Mouse (Mus musculus) bone marrow macrophage, adult 2 months (primary cell): ENCODE results near the gene Tns3.

ENCODE experiments used
- CTCF ChIP-seq: IDR thresholded peaks from 2 replicates; pipeline ENCODE4 v1.5.1; 2012; ENCODE audit warnings: low read depth, mild to moderate bottlenecking, low read length, moderate library complexity
- POLR2A ChIP-seq: IDR thresholded peaks from 2 replicates; pipeline ENCODE4 v1.6.1; 2012; ENCODE audit warnings: mild to moderate bottlenecking, low read depth, low read length, borderline replicate concordance

- TF ChIP-seq CTCF = no peak
- TF ChIP-seq POLR2A = no peak
Observed at GRCm38 (mm10) chr11:8660951-8661350, 3.4 kb downstream of the Tns3 start.
